Comparison of ENCODE assay signal across 12 mouse cellular contexts in genomic region chr11:102401898-102402500, GRCm38 (mm10). TPM values are rescaled to one million over a fixed set of nuclear protein-coding genes. Genes with fewer than 3 reads are reported as not detected.
DNase-seq lines count a peak whose midpoint lies in the region.
"Had no signal": no experiment of that assay in that cellular context is flagged by ENCODE, and none has a peak within 500 bp of the region (broad histone marks: within the 10 kb centered on the region; RNA-seq: fewer than 3 reads in every experiment).

No protein-coding gene starts in this region.

- DNase-seq in adrenal gland, postnatal 14 days, result peak; percentile 49
- no peak for DNase-seq in adrenal gland, postnatal 4 days (ENCODE audit: low spot score in 2 of 2)
- DNase-seq in kidney, postnatal 10 days, result peak; percentile 10
- no peak for DNase-seq in kidney, adult 11 months
- DNase-seq in right cerebral cortex, postnatal 4 days, result peak; percentile 20
- DNase-seq in right cerebral cortex, adult 2 months (ENCODE audit: low spot score in 2 of 2), result no peak
- no peak for DNase-seq in spleen, adult 18-20 months
- DNase-seq in B cell, adult 2 months, result no peak
- DNase-seq: gastrocnemius, adult 2 months; heart, adult 18-20 months; heart, postnatal 10 days had no signal

RNA-seq across cellular contexts. Expression of gene Slc25a39, which starts 5.7 kb away (rescaled TPM):
- 373 and 415 TPM in 2 replicates for total RNA-seq in adrenal gland, postnatal 14 days (2021)
- total RNA-seq in adrenal gland, postnatal 4 days (2021), result 100 to 1,000 TPM; 254 to 261 TPM

RNA-seq across cellular contexts. Expression of gene Rundc3a, which starts 8.8 kb away (rescaled TPM):
- total RNA-seq in adrenal gland, postnatal 14 days (2021), result 31.3 and 31.6 TPM in 2 replicates
- 10 to 100 TPM; 59.3 to 61.2 TPM for total RNA-seq in adrenal gland, postnatal 4 days (2021)
- total RNA-seq: gastrocnemius, adult 2 months; megakaryocyte-erythroid progenitor cell, adult 5-6 weeks had no signal

RNA-seq across cellular contexts. Expression of gene Grn, which starts 28.1 kb away (rescaled TPM):
- total RNA-seq in adrenal gland, postnatal 14 days (2021), result 180 and 194 TPM in 2 replicates
- 100 to 1,000 TPM; 170 to 175 TPM for total RNA-seq in adrenal gland, postnatal 4 days (2021)

RNA-seq across cellular contexts. Expression of gene Slc4a1, which starts 36.0 kb away (rescaled TPM):
- 17.5 and 72.4 TPM in 2 replicates for total RNA-seq in adrenal gland, postnatal 14 days (2021)
- 100 to 1,000 TPM in 1 of 2 experiments, 10 to 100 TPM in 1; 75.5 to 140 TPM for total RNA-seq in adrenal gland, postnatal 4 days (2021)

RNA-seq across cellular contexts. Expression of gene Fam171a2, which starts 45.5 kb away (rescaled TPM):
- 8.2 and 9.6 TPM in 2 replicates for total RNA-seq in adrenal gland, postnatal 14 days (2021)
- 10 to 100 TPM; 22.5 to 22.9 TPM for total RNA-seq in adrenal gland, postnatal 4 days (2021)

Comparison
In these comparisons a context has a peak if more than half of its experiments do, and no peak if none do; other contexts are left out.
1. DNase-seq: peak in adrenal gland, postnatal 14 days (single experiment), kidney, postnatal 10 days (single experiment) and right cerebral cortex, postnatal 4 days (single experiment); none in adrenal gland, postnatal 4 days (0 of 2), kidney, adult 11 months (single experiment), right cerebral cortex, adult 2 months (0 of 2), spleen, adult 18-20 months (0 of 2) and B cell, adult 2 months (0 of 2).